Mouse (Mus musculus): ENCODE measurements around the gene Hpca.

Gene Hpca

GRCm38 (mm10) chr4:129111350-129111749 is 10.5 kb downstream of the Hpca start:
- DNase-seq (ENCODE audit: extremely low spot score, low read depth, low spot score), result no peak

- no peak for DNase-seq (ENCODE audit: extremely low spot score, low read depth, low spot score)
Observed at GRCm38 (mm10) chr4:129110804-129111203, 11.0 kb downstream of the Hpca start.

DNA sequence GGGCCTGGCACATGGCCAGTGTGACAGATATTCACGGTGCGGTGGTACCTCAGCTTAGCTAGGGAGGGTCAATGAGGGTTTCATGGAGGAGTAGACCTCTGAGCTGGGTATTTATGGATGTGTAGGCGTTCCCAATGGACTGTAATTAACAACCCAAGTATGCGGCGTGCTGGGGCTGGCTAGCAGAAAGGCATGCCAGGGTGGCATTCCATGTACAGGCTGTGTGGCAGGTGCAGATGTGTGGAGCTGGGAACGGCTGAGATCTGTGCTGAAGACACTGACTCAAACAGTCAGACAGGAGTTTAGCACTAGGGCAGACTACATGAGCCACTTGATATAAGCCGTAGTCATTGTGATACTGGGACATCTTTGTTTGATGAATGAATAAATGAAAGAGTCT is 13.2 kb downstream of the Hpca start:
- no peak for DNase-seq (ENCODE audit: extremely low spot score, low read depth, low spot score)

DNA sequence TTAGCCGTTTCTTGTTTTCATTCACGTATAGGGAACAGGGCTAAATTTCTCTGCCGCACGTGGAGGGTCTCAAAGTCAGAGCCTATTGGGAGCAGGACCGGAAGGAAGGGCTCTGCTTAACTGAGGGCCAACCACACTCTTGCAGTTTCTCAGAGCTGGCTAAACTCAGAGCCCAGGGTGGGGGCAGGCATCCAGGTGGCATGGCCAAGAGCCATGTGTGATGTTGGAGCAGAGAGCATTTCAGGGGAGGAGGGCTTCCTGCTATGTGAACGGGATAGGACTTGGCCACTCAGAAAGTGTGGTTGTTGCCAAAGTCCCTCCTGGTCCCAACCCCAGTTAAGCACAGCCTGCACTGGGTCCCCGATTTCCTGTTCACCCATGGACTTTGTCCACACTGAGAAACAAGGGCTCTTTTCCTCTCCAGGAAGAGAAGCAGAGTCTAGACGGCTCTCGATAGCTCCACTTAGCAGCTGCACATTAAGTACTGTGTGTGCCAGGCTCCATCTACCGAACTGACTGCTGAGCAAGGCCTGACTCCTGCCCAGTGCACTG is 14.4 kb downstream of the Hpca start:
- no peak for DNase-seq (ENCODE audit: extremely low spot score, low read depth, low spot score)

DNA sequence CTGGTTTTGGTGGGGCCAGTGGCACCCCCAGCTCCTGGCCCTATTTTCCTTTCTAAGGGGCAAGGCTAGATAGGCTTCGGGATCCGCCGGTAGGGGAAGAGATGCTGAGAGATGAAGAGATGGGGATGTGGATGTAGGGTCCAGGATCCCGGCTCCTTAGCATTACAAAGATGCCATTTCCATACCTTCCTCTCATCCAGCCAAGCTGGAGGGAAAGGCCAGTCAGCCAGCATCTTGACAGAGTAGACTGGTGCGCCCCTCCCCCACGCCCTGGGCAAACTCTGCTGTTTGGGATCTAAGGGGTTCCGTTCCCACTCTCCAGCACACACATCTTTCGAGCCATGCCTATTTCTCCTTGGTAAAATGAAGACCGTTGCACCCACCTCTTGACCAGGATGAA is 15.8 kb downstream of the Hpca start:
- no peak for DNase-seq (ENCODE audit: extremely low spot score, low read depth, low spot score)

DNA sequence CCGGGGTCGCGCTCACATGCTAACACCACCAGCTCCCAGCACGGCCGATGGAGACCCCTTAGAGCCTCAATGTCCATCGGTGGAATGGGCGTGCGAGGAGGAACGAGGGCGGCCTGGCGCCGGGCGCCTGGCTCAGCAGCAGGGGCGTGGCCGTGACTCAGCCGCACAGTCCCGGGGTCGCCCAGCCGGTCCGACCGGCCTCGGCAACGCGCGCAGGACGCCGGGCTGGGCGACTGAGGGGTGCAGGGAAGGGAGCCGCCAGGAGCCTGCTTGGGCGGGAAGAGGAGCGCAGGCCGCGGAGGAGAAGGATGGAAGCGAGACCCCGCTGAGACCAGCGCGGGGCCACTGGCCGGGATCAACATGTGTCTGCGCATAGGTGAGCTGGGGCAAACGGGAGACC is 16.5 kb downstream of the Hpca start, which contains the start of gene Tmem54:
TSS of gene Tmem54 (plus strand) at position 193 of the 400 bp plus-strand sequence.
- DNase-seq (ENCODE audit: extremely low spot score, low read depth, low spot score), result no peak

DNA sequence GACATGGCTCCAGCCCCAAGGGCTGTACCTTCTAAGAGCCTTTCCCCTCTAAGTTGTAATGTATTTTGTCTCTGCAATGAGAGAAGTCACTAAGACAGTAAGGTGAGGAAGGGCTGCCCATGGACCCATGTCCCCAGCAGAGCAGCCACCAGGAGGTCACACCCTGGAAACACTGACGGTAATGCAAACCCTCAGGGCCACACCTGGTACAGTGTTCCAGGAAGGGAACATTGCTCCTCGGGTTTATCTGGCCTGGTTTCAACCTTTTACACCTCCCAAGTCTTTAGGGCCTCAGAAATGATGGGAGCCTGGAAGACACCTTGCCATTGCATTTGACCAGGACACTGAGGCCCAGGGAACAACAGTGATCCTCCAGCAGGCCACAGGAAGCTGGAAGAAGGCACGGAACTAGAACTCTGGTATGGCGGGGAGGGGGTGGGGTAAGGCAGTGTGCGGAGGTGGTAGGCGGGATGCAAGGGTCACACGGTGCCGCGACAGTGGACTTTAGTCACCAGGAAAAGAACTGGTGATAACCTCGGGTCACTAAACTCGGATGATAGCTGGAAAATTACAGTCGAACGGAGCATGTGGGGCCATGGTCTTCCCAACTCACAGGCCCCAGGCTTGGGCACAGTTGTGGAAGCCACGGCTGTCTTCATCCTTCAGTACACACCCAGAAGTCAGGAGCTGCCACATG is 19.6 kb downstream of the Hpca start:
- DNase-seq (ENCODE audit: extremely low spot score, low read depth, low spot score), result no peak

- no peak for DNase-seq (ENCODE audit: extremely low spot score, low read depth, low spot score)
Observed at GRCm38 (mm10) chr4:129097006-129097405, 24.8 kb downstream of the Hpca start.

- DNase-seq (ENCODE audit: extremely low spot score, low read depth, low spot score), result no peak
Observed at GRCm38 (mm10) chr4:129095276-129095675, 26.6 kb downstream of the Hpca start.

DNA sequence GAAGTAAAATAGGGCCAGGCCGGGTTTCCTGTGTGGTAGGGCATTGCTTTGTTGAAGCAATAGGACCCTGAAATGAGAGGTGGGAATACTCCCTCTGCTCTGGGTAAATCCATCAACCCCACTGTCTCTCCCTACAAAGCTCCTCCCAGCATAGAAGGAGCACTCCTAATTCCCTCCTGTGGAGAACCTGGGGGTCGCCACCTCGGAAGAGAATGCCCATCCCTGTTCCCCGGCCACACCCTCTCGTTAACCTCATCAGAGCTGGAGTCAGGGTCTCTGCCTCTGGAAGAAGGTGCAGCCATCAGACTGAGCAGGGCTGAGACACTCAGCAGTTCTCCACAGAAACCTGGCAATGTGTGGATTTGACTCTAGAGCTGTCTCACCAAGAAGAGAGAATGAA is 34.0 kb downstream of the Hpca start:
- no peak for DNase-seq (ENCODE audit: extremely low spot score, low read depth, low spot score)

- peak; percentile 83 for DNase-seq (ENCODE audit: extremely low spot score, low read depth, low spot score)
Observed at GRCm38 (mm10) chr4:129086078-129086477, 35.8 kb downstream of the Hpca start.

DNA sequence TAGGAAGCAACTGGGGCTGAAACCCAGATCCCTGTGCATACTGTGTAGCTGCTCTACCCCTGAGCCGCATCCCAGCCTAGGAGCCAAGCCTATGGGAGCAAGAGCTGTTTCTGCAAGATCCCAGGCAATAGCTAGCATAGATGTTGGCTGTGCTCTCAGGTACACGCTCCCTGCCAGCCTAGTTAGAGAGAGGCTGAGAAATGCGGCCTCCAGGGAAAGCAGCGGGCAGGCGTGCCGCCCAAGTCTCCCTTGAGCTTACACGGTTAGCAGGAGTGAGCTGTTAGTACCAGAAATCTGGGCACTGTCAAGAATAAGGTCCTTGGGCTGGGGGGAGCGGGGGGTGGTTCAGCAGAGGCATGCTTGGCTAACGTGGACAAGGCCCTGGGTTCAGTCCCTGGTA is 36.9 kb downstream of the Hpca start:
- DNase-seq (ENCODE audit: extremely low spot score, low read depth, low spot score), result no peak

- no peak for DNase-seq (ENCODE audit: extremely low spot score, low read depth, low spot score)
Observed at GRCm38 (mm10) chr4:129082379-129083115, 39.3 kb downstream of the Hpca start.

DNA sequence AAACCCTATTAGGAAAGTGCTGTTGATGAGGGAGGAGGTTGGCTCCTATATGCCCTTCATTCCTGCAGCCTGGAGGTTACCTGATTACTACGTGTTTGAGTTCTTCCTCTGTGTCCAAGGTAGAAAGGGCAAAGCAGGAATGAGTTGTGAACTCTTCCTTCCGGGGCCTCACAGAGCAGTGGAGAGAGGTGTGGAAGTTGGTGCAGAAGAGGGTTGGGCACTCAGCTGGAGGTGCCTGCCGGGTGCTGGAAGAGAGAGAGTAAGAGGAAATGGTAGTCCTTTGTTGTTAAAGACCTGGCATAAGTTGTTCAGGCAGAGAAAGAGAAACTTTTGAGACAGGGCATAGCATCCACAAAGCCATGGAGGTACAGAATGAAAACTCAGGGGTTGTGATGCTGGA is 39.9 kb downstream of the Hpca start:
- no peak for DNase-seq (ENCODE audit: extremely low spot score, low read depth, low spot score)

GRCm38 (mm10) chr4:129081512-129081911 is 40.3 kb downstream of the Hpca start:
- no peak for DNase-seq (ENCODE audit: extremely low spot score, low read depth, low spot score)

- no peak for DNase-seq (ENCODE audit: extremely low spot score, low read depth, low spot score)
Observed at GRCm38 (mm10) chr4:129081041-129081440, 40.8 kb downstream of the Hpca start.

DNA sequence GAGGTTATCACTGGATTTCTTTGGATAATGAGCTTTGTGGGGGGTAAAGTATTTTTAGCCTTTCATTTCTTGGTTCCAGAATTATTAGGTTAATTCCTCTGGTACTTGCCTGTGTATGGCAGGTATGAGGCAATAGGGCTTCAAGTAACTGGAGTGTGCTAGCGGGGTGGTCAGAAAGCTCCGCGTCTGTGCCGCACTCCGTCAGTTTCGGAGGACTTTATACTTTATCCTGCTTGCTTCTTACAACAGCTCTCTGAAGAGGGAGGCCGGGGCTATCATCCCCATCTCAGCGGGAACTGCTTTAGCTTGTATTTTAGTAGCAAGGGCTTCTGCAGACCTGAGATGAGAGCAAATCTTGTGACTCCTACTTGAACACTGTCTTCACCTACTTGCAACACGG is 42.7 kb downstream of the Hpca start:
- DNase-seq (ENCODE audit: extremely low spot score, low read depth, low spot score), result no peak

- no peak for DNase-seq (ENCODE audit: extremely low spot score, low read depth, low spot score)
Observed at GRCm38 (mm10) chr4:129068848-129069247, 53.0 kb downstream of the Hpca start.

- no peak for DNase-seq (ENCODE audit: extremely low spot score, low read depth, low spot score)
Observed at GRCm38 (mm10) chr4:129067638-129068415, 54.0 kb downstream of the Hpca start.

DNA sequence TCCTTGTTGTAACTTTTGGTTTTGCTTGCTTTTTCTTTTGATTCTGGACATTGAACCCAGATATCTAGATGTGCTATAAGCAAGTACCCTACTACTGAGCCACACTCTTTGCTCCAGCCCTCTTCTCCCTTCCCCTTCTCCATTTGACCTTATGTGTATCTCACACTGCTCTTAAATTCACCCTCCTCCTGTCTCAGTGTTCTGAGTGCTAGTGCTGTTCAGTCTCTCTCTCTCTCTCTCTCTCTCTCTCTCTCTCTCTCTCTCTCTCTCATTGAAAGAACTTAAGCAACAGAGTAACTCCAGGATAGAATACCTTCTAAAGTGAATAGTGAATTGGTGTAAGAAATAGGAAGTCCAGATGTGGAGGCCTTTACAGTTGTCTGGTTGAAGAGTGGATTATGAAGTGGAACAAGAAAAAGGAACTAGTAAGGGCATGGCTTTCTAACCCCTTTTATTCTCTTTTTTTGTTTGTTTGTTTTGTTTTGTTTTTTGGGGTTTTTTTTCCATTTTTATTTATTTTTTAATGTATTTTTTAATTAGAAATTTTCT is 56.1 kb downstream of the Hpca start:
- DNase-seq (ENCODE audit: extremely low spot score, low read depth, low spot score), result no peak
